Mouse (Mus musculus) lung, embryonic 16.5 days (tissue): ENCODE results near the gene Fbxl17. TPM values are rescaled to one million over a fixed set of nuclear protein-coding genes. Genes with fewer than 3 reads are reported as not detected.
A peak's percentile ranks its signal among the peaks of the same experiment; 100 is the strongest.

ENCODE experiments used
- ATAC-seq: fragments of 200-750 bp; cut with Nextera tagmentation; 2 replicates; pipeline ENCODE4 v1.8.0; 2017; ENCODE audit warnings: low read depth, mild to moderate bottlenecking, moderate library complexity
- H3K27ac ChIP-seq: fragments of 300-500 bp; sonication (generic); 2 replicates; pipeline ENCODE4 v1.5.1; 2014; ENCODE audit warnings: mild to moderate bottlenecking, control low read depth, low read length
- H3K27me3 ChIP-seq: fragments of 300-500 bp; sonication (generic); 2 replicates; pipeline ENCODE4 v1.6.1; 2014; ENCODE audit warnings: low read depth, low read length, mixed read lengths; ENCODE audit not compliant: control insufficient read depth, insufficient read depth
- H3K36me3 ChIP-seq: fragments of 300-500 bp; sonication (generic); 2 replicates; pipeline ENCODE4 v1.6.1; 2014; ENCODE audit warnings: low read length; ENCODE audit not compliant: control insufficient read depth, insufficient read depth
- H3K4me1 ChIP-seq: fragments of 300-500 bp; sonication (generic); replicated peaks from 2 replicates; pipeline ENCODE4 v1.6.1; 2014; ENCODE audit warnings: low read length, mixed read lengths; ENCODE audit not compliant: control insufficient read depth, insufficient read depth
- H3K4me2 ChIP-seq: fragments of 300-500 bp; sonication (generic); 2 replicates; pipeline ENCODE4 v1.6.1; 2014; ENCODE audit warnings: low read depth, low read length, control low read depth
- H3K4me3 ChIP-seq: fragments of 300-500 bp; sonication (generic); 2 replicates; pipeline ENCODE4 v1.5.1; 2014; ENCODE audit warnings: mild to moderate bottlenecking, low read length, control low read depth
- H3K9ac ChIP-seq: fragments of 300-500 bp; sonication (generic); 2 replicates; pipeline ENCODE4 v1.6.1; 2014; ENCODE audit warnings: low read length, control low read depth
- H3K9me3 ChIP-seq: fragments of 300-500 bp; sonication (generic); 2 replicates; pipeline ENCODE4 v1.6.1; 2016; ENCODE audit warnings: low read length; ENCODE audit not compliant: control insufficient read depth
- WGBS: fragments of 180-500 bp; shearing (Covaris S2); extraction: QIAGEN DNeasy Blood & Tissue Kit; methylation state at CpG from one replicate; pipeline ENCODE4 v1.1.7; 2014; 5-methylcytosine and 5-hydroxymethylcytosine counted together
- polyA plus RNA-seq: library from polyadenylated mRNA; unstranded; fragments of >200 nt; fragmentation: Nextera tagmentation; extraction: Ambion mirVana; gene quantifications from 2 replicates; pipeline ENCODE4 v1.2.1, GENCODE M21; 2015

Gene Fbxl17
- polyA plus RNA-seq, 1 experiment from 2014 or later, result 3.8 TPM

GRCm38 (mm10) chr17:63220821-63221220 is 279.0 kb downstream of the Fbxl17 start:
- no peak overlapping the region for H3K9ac ChIP-seq
- H3K9me3 ChIP-seq, result no peaks in the 10 kb centered on the region; the same call in 1 of the 2 replicates
- H3K4me3 ChIP-seq, result no peak overlapping the region
- ATAC-seq, result 0 out of 2 replicates have a peak, but pooled peaks have one; percentile 12
- WGBS, result 60% methylated on average over 5 of the region's 5 CpGs
- no peaks in the 10 kb centered on the region for H3K27me3 ChIP-seq
- H3K27ac ChIP-seq, result no peak overlapping the region
- H3K36me3 ChIP-seq, result no peaks in the 10 kb centered on the region
- no peak overlapping the region for H3K4me2 ChIP-seq
- no peaks in the 10 kb centered on the region for H3K4me1 ChIP-seq

- H3K9me3 ChIP-seq, result no peaks in the 10 kb centered on the region
- no peak overlapping the region for H3K27ac ChIP-seq
- 95% methylated on average over 1 of the region's 1 CpGs for WGBS
- no peak for ATAC-seq
- H3K27me3 ChIP-seq, result no peaks in the 10 kb centered on the region
- H3K4me2 ChIP-seq, result no peak overlapping the region
- no peak overlapping the region for H3K9ac ChIP-seq
- H3K4me3 ChIP-seq, result no peak overlapping the region
- no peaks in the 10 kb centered on the region for H3K4me1 ChIP-seq
- H3K36me3 ChIP-seq, result no peaks in the 10 kb centered on the region
Observed at GRCm38 (mm10) chr17:63217016-63217415, 282.8 kb downstream of the Fbxl17 start.

- H3K9ac ChIP-seq, result no peak overlapping the region
- no peak overlapping the region for H3K4me2 ChIP-seq
- no peaks in the 10 kb centered on the region for H3K36me3 ChIP-seq
- H3K9me3 ChIP-seq, result no peaks in the 10 kb centered on the region
- H3K27ac ChIP-seq, result no peak overlapping the region
- H3K27me3 ChIP-seq, result no peaks in the 10 kb centered on the region
- H3K4me3 ChIP-seq, result no peak overlapping the region
- no peak for ATAC-seq
- WGBS, result 85% methylated on average over 4 of the region's 4 CpGs
- peaks cover 7% of the 10 kb centered on the region for H3K4me1 ChIP-seq
Observed at GRCm38 (mm10) chr17:63212018-63212417, 287.8 kb downstream of the Fbxl17 start.

- no peaks in the 10 kb centered on the region for H3K36me3 ChIP-seq
- WGBS, result 91% methylated on average over 6 of the region's 6 CpGs
- ATAC-seq, result no peak
- no peaks in the 10 kb centered on the region for H3K27me3 ChIP-seq
- H3K9me3 ChIP-seq, result no peaks in the 10 kb centered on the region
- no peak overlapping the region for H3K4me2 ChIP-seq
- H3K4me3 ChIP-seq, result no peak overlapping the region
- H3K27ac ChIP-seq, result no peak overlapping the region
- H3K9ac ChIP-seq, result no peak overlapping the region
- peaks cover 7% of the 10 kb centered on the region for H3K4me1 ChIP-seq
Observed at GRCm38 (mm10) chr17:63209151-63209550, 290.7 kb downstream of the Fbxl17 start.

- no peak for ATAC-seq
Observed at GRCm38 (mm10) chr17:63208346-63208745, 291.5 kb downstream of the Fbxl17 start.

GRCm38 (mm10) chr17:63207714-63208113 is 292.1 kb downstream of the Fbxl17 start:
- Histone ChIP-seq H3K4me1 (peaks cover 7% of the 10 kb centered on the region), H3K36me3 (no peaks in the 10 kb centered on the region), H3K4me3 (no peak overlapping the region), H3K27ac (no peak overlapping the region), H3K27me3 (no peaks in the 10 kb centered on the region), H3K4me2 (no peak overlapping the region), H3K9ac (no peak overlapping the region), H3K9me3 (no peaks in the 10 kb centered on the region)
- WGBS, result 68% methylated on average over 9 of the region's 9 CpGs
- peak; percentile 26 for ATAC-seq

More at GRCm38 (mm10) chr17:63208346-63208745, 291.5 kb downstream of the Fbxl17 start:
- no peak overlapping the region for H3K27ac ChIP-seq
- no peak overlapping the region for H3K9ac ChIP-seq
- no peaks in the 10 kb centered on the region for H3K27me3 ChIP-seq
- WGBS, result 63% methylated on average over 4 of the region's 4 CpGs
- H3K4me3 ChIP-seq, result no peak overlapping the region
- H3K36me3 ChIP-seq, result no peaks in the 10 kb centered on the region
- peaks cover 7% of the 10 kb centered on the region for H3K4me1 ChIP-seq
- H3K9me3 ChIP-seq, result no peaks in the 10 kb centered on the region
- H3K4me2 ChIP-seq, result no peak overlapping the region

GRCm38 (mm10) chr17:63205316-63205715 is 294.5 kb downstream of the Fbxl17 start:
- WGBS, result 90% methylated on average over 5 of the region's 5 CpGs
- no peaks in the 10 kb centered on the region for H3K27me3 ChIP-seq
- H3K9me3 ChIP-seq, result no peaks in the 10 kb centered on the region
- no peak overlapping the region for H3K27ac ChIP-seq
- H3K9ac ChIP-seq, result no peak overlapping the region
- H3K4me2 ChIP-seq, result no peak overlapping the region
- ATAC-seq, result no peak
- H3K4me1 ChIP-seq, result peaks cover 7% of the 10 kb centered on the region
- H3K36me3 ChIP-seq, result no peaks in the 10 kb centered on the region
- no peak overlapping the region for H3K4me3 ChIP-seq

GRCm38 (mm10) chr17:63203582-63204190 is 296.1 kb downstream of the Fbxl17 start:
- H3K36me3 ChIP-seq, result no peaks in the 10 kb centered on the region
- H3K27ac ChIP-seq, result no peak overlapping the region

GRCm38 (mm10) chr17:63198703-63199102 is 301.1 kb downstream of the Fbxl17 start:
- WGBS, result 92% methylated on average over 1 of the region's 1 CpGs
- Histone ChIP-seq H3K4me1 (no peaks in the 10 kb centered on the region), H3K27me3 (no peaks in the 10 kb centered on the region), H3K4me3 (no peak overlapping the region), H3K27ac (no peak overlapping the region), H3K36me3 (no peaks in the 10 kb centered on the region), H3K4me2 (no peak overlapping the region), H3K9ac (no peak overlapping the region), H3K9me3 (no peaks in the 10 kb centered on the region)
- no peak for ATAC-seq

More at GRCm38 (mm10) chr17:63203582-63204190, 296.1 kb downstream of the Fbxl17 start:
- Histone ChIP-seq H3K4me3 (no peak overlapping the region), H3K4me1 (peaks cover 7% of the 10 kb centered on the region), H3K9me3 (no peaks in the 10 kb centered on the region), H3K27me3 (no peaks in the 10 kb centered on the region), H3K9ac (no peak overlapping the region), H3K4me2 (no peak overlapping the region)
- ATAC-seq, result no peak
- 70% methylated on average over 8 of the region's 8 CpGs for WGBS
